ENCODE assay signal across 7 mouse cellular contexts in genomic region chr8:106134751-106135571, GRCm38 (mm10). TPM values are rescaled to one million over a fixed set of nuclear protein-coding genes. Genes with fewer than 3 reads are reported as not detected.
DNase-seq lines count a peak whose midpoint lies in the region; ATAC-seq lines count a peak whose summit lies in the region.

No protein-coding gene starts in this region.

- peaks cover 39% of the 10 kb centered on the region for H3K36me3 ChIP-seq in embryonic facial prominence, embryonic 10.5 days (replicated peaks)
- H3K36me3 ChIP-seq in hindbrain, embryonic 13.5 days: peaks cover 29% of the 10 kb centered on the region
- peaks cover 31% of the 10 kb centered on the region for H3K36me3 ChIP-seq in forebrain, embryonic 13.5 days (ENCODE audit: poor library complexity, severe bottlenecking)

- peak overlapping the region; percentile 48; the same call in 1 of the 2 replicates for H3K27ac ChIP-seq in embryonic facial prominence, embryonic 10.5 days (replicated peaks)
- H3K27ac ChIP-seq in hindbrain, embryonic 13.5 days: no peak overlapping the region
- no peak overlapping the region for H3K27ac ChIP-seq in forebrain, embryonic 13.5 days

- peak; percentile 70 for DNase-seq in R1 (ENCODE audit: low read depth, low spot score)
- peak; percentile 65 for DNase-seq in embryonic facial prominence, embryonic 10.5 days (ENCODE audit: low spot score)
- peak; percentile 84 to 92 for DNase-seq in kidney, postnatal 4 days
- peak; percentile 90 to 96 for DNase-seq in lung, postnatal 4 days
- no peak for DNase-seq in left cerebral cortex, postnatal 36 days (ENCODE audit: low spot score in 2 of 2)

- no peak for ATAC-seq in hindbrain, embryonic 13.5 days (ENCODE audit: low FRiP score)
- ATAC-seq in forebrain, embryonic 13.5 days: no peak

- H3K9me3 ChIP-seq in embryonic facial prominence, embryonic 10.5 days: no peaks in the 10 kb centered on the region
- no peaks in the 10 kb centered on the region for H3K9me3 ChIP-seq in hindbrain, embryonic 13.5 days
- H3K9me3 ChIP-seq in forebrain, embryonic 13.5 days (replicated peaks): no peaks in the 10 kb centered on the region

- H3K4me2 ChIP-seq in hindbrain, embryonic 13.5 days: no peak overlapping the region
- no peak overlapping the region for H3K4me2 ChIP-seq in forebrain, embryonic 13.5 days

- peaks cover 51% of the 10 kb centered on the region for H3K4me1 ChIP-seq in embryonic facial prominence, embryonic 10.5 days
- peaks cover 31% of the 10 kb centered on the region for H3K4me1 ChIP-seq in hindbrain, embryonic 13.5 days (replicated peaks)
- peaks cover 31% of the 10 kb centered on the region for H3K4me1 ChIP-seq in forebrain, embryonic 13.5 days

- H3K9ac ChIP-seq in hindbrain, embryonic 13.5 days: no peak overlapping the region
- no peak overlapping the region for H3K9ac ChIP-seq in forebrain, embryonic 13.5 days

- WGBS in embryonic facial prominence, embryonic 10.5 days: 21% methylated on average over 14 of the region's 14 CpGs
- 24% methylated on average over 14 of the region's 14 CpGs for WGBS in hindbrain, embryonic 13.5 days
- 24% methylated on average over 14 of the region's 14 CpGs for WGBS in forebrain, embryonic 13.5 days

- peak overlapping the region; percentile 65 for H3K4me3 ChIP-seq in embryonic facial prominence, embryonic 10.5 days
- no peak overlapping the region for H3K4me3 ChIP-seq in hindbrain, embryonic 13.5 days
- no peak overlapping the region for H3K4me3 ChIP-seq in forebrain, embryonic 13.5 days

- intact Hi-C loops in left cerebral cortex, postnatal 36 days (cut with DNase I): no loop called here

- H3K27me3 ChIP-seq in embryonic facial prominence, embryonic 10.5 days (replicated peaks; ENCODE audit: low read depth, poor library complexity, severe bottlenecking): peaks cover 77% of the 10 kb centered on the region
- peaks cover 79% of the 10 kb centered on the region for H3K27me3 ChIP-seq in hindbrain, embryonic 13.5 days
- peaks cover 73% of the 10 kb centered on the region for H3K27me3 ChIP-seq in forebrain, embryonic 13.5 days

RNA-seq across cellular contexts. Expression of gene Esrp2, which starts 1.8 kb away (rescaled TPM):
- 7.5 and 10.5 TPM in 2 replicates for polyA plus RNA-seq in embryonic facial prominence, embryonic 10.5 days (2016; fragmentation: Nextera tagmentation; extraction: Ambion mirVana)
- 0.14 and 0.26 TPM in 2 replicates for polyA plus RNA-seq in hindbrain, embryonic 13.5 days (2015; fragmentation: Nextera tagmentation; extraction: Ambion mirVana)
- under 1 TPM; 0.30 to 0.36 TPM for total RNA-seq in left cerebral cortex, postnatal 36 days (2021)
- polyA plus RNA-seq in forebrain, embryonic 13.5 days (2015; fragmentation: Nextera tagmentation; extraction: Ambion mirVana): 0.16 and 0.23 TPM in 2 replicates

RNA-seq across cellular contexts. Expression of gene Pla2g15, which starts 15.2 kb away (rescaled TPM):
- polyA plus RNA-seq in embryonic facial prominence, embryonic 10.5 days (2016; fragmentation: Nextera tagmentation; extraction: Ambion mirVana): 12.8 and 13.8 TPM in 2 replicates
- polyA plus RNA-seq in hindbrain, embryonic 13.5 days (2015; fragmentation: Nextera tagmentation; extraction: Ambion mirVana): 20.0 and 22.3 TPM in 2 replicates
- 10 to 100 TPM; 25.9 to 26.3 TPM for total RNA-seq in left cerebral cortex, postnatal 36 days (2021)
- 12.9 and 14.3 TPM in 2 replicates for polyA plus RNA-seq in forebrain, embryonic 13.5 days (2015; fragmentation: Nextera tagmentation; extraction: Ambion mirVana)

RNA-seq across cellular contexts. Expression of gene Slc7a6, which starts 33.7 kb away (rescaled TPM):
- 71.6 and 84.5 TPM in 2 replicates for polyA plus RNA-seq in embryonic facial prominence, embryonic 10.5 days (2016; fragmentation: Nextera tagmentation; extraction: Ambion mirVana)
- polyA plus RNA-seq in hindbrain, embryonic 13.5 days (2015; fragmentation: Nextera tagmentation; extraction: Ambion mirVana): 66.4 and 71.4 TPM in 2 replicates
- total RNA-seq in left cerebral cortex, postnatal 36 days (2021): 10 to 100 TPM; 24.0 to 28.7 TPM
- 77.2 and 77.9 TPM in 2 replicates for polyA plus RNA-seq in forebrain, embryonic 13.5 days (2015; fragmentation: Nextera tagmentation; extraction: Ambion mirVana)

Comparison
In these comparisons a context has a peak if more than half of its experiments do, and no peak if none do; other contexts are left out.
1. DNase-seq: peak in R1 (single experiment), embryonic facial prominence, embryonic 10.5 days (single experiment), kidney, postnatal 4 days (2 of 2) and lung, postnatal 4 days (2 of 2); none in left cerebral cortex, postnatal 36 days (0 of 2).